In genomic region chr11:46215354-46215753, GRCm38 (mm10) we compare ENCODE assay signal across 8 mouse cellular contexts. TPM values are rescaled to one million over a fixed set of nuclear protein-coding genes. Genes with fewer than 3 reads are reported as not detected.
DNase-seq lines count a peak whose midpoint lies in the region; ATAC-seq and TF ChIP-seq lines count a peak whose summit lies in the region.

No protein-coding gene starts in this region.

- WGBS in intestine, postnatal 0 days = 11% methylated on average over 3 of the region's 3 CpGs
- 15% methylated on average over 3 of the region's 3 CpGs for whole genome bisulfite sequencing in limb, embryonic 15.5 days
- WGBS in midbrain, postnatal 0 days = 22% methylated on average over 3 of the region's 3 CpGs

- H3K4me1 ChIP-seq in cortical plate, adult 2 months (ENCODE audit: control insufficient read depth, insufficient read depth, low read length) = peaks cover 7% of the 10 kb centered on the region; the same call in 1 of the 2 replicates
- H3K4me1 ChIP-seq in intestine, postnatal 0 days (replicated peaks; ENCODE audit: control insufficient read depth, insufficient read depth, low read length) = peaks cover 11% of the 10 kb centered on the region; the same call in 1 of the 2 replicates
- H3K4me1 ChIP-seq in limb, embryonic 15.5 days = peaks cover 24% of the 10 kb centered on the region
- peaks cover 9% of the 10 kb centered on the region for H3K4me1 ChIP-seq in midbrain, postnatal 0 days (ENCODE audit: insufficient read depth, low read length)
- no peaks in the 10 kb centered on the region; the same call in 1 of the 2 replicates for H3K4me1 ChIP-seq in testis, adult 2 months (ENCODE audit: control insufficient read depth, insufficient read depth, low read length)

- H3K9ac ChIP-seq in intestine, postnatal 0 days (ENCODE audit: low read depth, low read length) = no peak overlapping the region
- H3K9ac ChIP-seq in limb, embryonic 15.5 days = no peak overlapping the region
- no peak overlapping the region for H3K9ac ChIP-seq in midbrain, postnatal 0 days (replicated peaks; ENCODE audit: low read length, poor library complexity, severe bottlenecking)

- no peak overlapping the region for H3K4me3 ChIP-seq in cortical plate, adult 2 months (ENCODE audit: insufficient read depth, low read length)
- no peak overlapping the region for H3K4me3 ChIP-seq in intestine, postnatal 0 days (ENCODE audit: low read depth, low read length)
- no peak overlapping the region for H3K4me3 ChIP-seq in limb, embryonic 15.5 days
- H3K4me3 ChIP-seq in midbrain, postnatal 0 days (ENCODE audit: low read depth, low read length) = no peak overlapping the region
- H3K4me3 ChIP-seq in testis, adult 2 months (ENCODE audit: control insufficient read depth, low read depth, low read length) = no peak overlapping the region

- no peaks in the 10 kb centered on the region for H3K9me3 ChIP-seq in intestine, postnatal 0 days (ENCODE audit: control insufficient read depth)
- no peaks in the 10 kb centered on the region for H3K9me3 ChIP-seq in limb, embryonic 15.5 days
- no peaks in the 10 kb centered on the region for H3K9me3 ChIP-seq in midbrain, postnatal 0 days (ENCODE audit: low read length)

- no peak overlapping the region for H3K27ac ChIP-seq in cortical plate, adult 2 months (ENCODE audit: insufficient read depth, low read length)
- peak overlapping the region; percentile 70; the same call in 1 of the 2 replicates for H3K27ac ChIP-seq in intestine, postnatal 0 days (ENCODE audit: low read depth, low read length)
- H3K27ac ChIP-seq in limb, embryonic 15.5 days = peak overlapping the region; percentile 90
- no peak overlapping the region for H3K27ac ChIP-seq in midbrain, postnatal 0 days (ENCODE audit: low read depth, low read length)
- H3K27ac ChIP-seq in testis, adult 2 months (ENCODE audit: control insufficient read depth, insufficient read depth, low read depth, low read length) = no peak overlapping the region

- H3K36me3 ChIP-seq in intestine, postnatal 0 days (ENCODE audit: control insufficient read depth, insufficient read depth) = no peaks in the 10 kb centered on the region
- no peaks in the 10 kb centered on the region for H3K36me3 ChIP-seq in limb, embryonic 15.5 days
- H3K36me3 ChIP-seq in midbrain, postnatal 0 days (ENCODE audit: insufficient read depth, low read length) = 0 out of 2 replicates have a peak, but pooled peaks cover 3% of the 10 kb centered on the region
- H3K36me3 ChIP-seq in testis, adult 2 months (ENCODE audit: control insufficient read depth, insufficient read depth, low read length) = no peaks in the 10 kb centered on the region

- peak; percentile 55 for ATAC-seq in activated CD4-positive, CD25-positive, alpha-beta regulatory T cell, adult 4 months
- peak; percentile 63; the same call in 1 of the 2 replicates for ATAC-seq in intestine, postnatal 0 days
- no peak for ATAC-seq in limb, embryonic 15.5 days (ENCODE audit: insufficient number of reproducible peaks, low FRiP score, low TSS enrichment, low read depth)
- peak; percentile 79 for ATAC-seq in midbrain, postnatal 0 days (ENCODE audit: low FRiP score)

- no peak for TF ChIP-seq POLR2A in cortical plate, adult 2 months (IDR thresholded peaks at IDR 0.05; ENCODE audit: extremely low read depth, insufficient read depth, low read length)
- no peak for TF ChIP-seq POLR2A in testis, adult 2 months (IDR thresholded peaks at IDR 0.05; ENCODE audit: control insufficient read depth, low read depth, low read length)

- peak; percentile 97 for TF ChIP-seq CTCF in cortical plate, adult 2 months (IDR thresholded peaks at IDR 0.05; ENCODE audit: extremely low read depth, insufficient read depth, low read length)
- TF ChIP-seq CTCF in intestine, postnatal 0 days (IDR thresholded peaks at IDR 0.05; ENCODE audit: low read depth) = peak; percentile 99
- TF ChIP-seq CTCF in midbrain, postnatal 0 days (IDR thresholded peaks at IDR 0.05) = peak; percentile 99
- peak; percentile 83; the same call in 1 of the 2 replicates for TF ChIP-seq CTCF in testis, adult 2 months (IDR thresholded peaks at IDR 0.05; ENCODE audit: control insufficient read depth, insufficient read depth, insufficient replicate concordance, low read depth, low read length)

- H3K27me3 ChIP-seq in intestine, postnatal 0 days (replicated peaks; ENCODE audit: control insufficient read depth, insufficient read depth, low read length) = no peaks in the 10 kb centered on the region
- H3K27me3 ChIP-seq in limb, embryonic 15.5 days = no peaks in the 10 kb centered on the region
- no peaks in the 10 kb centered on the region for H3K27me3 ChIP-seq in midbrain, postnatal 0 days (ENCODE audit: insufficient read depth, low read length)
- H3K27me3 ChIP-seq in testis, adult 2 months (ENCODE audit: control insufficient read depth, insufficient read depth, low read length) = no peaks in the 10 kb centered on the region

- DNase-seq in CD4-positive, CD25-positive, alpha-beta regulatory T cell, adult 2 months (ENCODE audit: low read depth, low spot score) = peak; percentile 89
- DNase-seq in heart, adult 18-20 months = peak; percentile 67 to 78
- DNase-seq in midbrain, postnatal 0 days (ENCODE audit: low spot score) = peak; percentile 94

- H3K4me2 ChIP-seq in intestine, postnatal 0 days (replicated peaks; ENCODE audit: low read depth) = peak overlapping the region; percentile 14
- no peak overlapping the region for H3K4me2 ChIP-seq in limb, embryonic 15.5 days
- no peak overlapping the region for H3K4me2 ChIP-seq in midbrain, postnatal 0 days (ENCODE audit: low read depth, low read length, poor library complexity, severe bottlenecking)

RNA-seq across cellular contexts. Expression of gene Fndc9, which starts 20.0 kb away (rescaled TPM):
- polyA plus RNA-seq in activated CD4-positive, CD25-positive, alpha-beta regulatory T cell, adult 4 months (2017; shearing (Covaris generic)) = under 1 TPM; 0.71 to 0.94 TPM
- polyA plus RNA-seq in cortical plate, adult 2 months (2012; rRNA removed) = 0.61 and 0.96 TPM in 2 replicates
- not detected for total RNA-seq in heart, adult 18-20 months (2021)
- 0.10 and 0.17 TPM in 2 replicates for polyA plus RNA-seq in intestine, postnatal 0 days (2015; fragmentation: Nextera tagmentation; extraction: Ambion mirVana)
- 2.3 and 3.4 TPM in 2 replicates for polyA plus RNA-seq in limb, embryonic 15.5 days (2015; fragmentation: Nextera tagmentation; extraction: Ambion mirVana)
- 11.8 and 12.2 TPM in 2 replicates for total RNA-seq in midbrain, postnatal 0 days (2014; rRNA removed)
- 18.9 and 20.8 TPM in 2 replicates for polyA plus RNA-seq in midbrain, postnatal 0 days (2015; fragmentation: Nextera tagmentation; extraction: Ambion mirVana)
- polyA plus RNA-seq in testis, adult 2 months (2012; rRNA removed) = 0.44 and 0.53 TPM in 2 replicates

RNA-seq across cellular contexts. Expression of gene Nipal4, which starts 49.0 kb away (rescaled TPM):
- polyA plus RNA-seq in activated CD4-positive, CD25-positive, alpha-beta regulatory T cell, adult 4 months (2017; shearing (Covaris generic)) = under 1 TPM in 1 of 2 experiments, not detected in 1; 0.41 TPM
- polyA plus RNA-seq in cortical plate, adult 2 months (2012; rRNA removed) = 4.0 and 4.9 TPM in 2 replicates
- total RNA-seq in heart, adult 18-20 months (2021) = not detected
- 2.1 and 2.9 TPM in 2 replicates for polyA plus RNA-seq in intestine, postnatal 0 days (2015; fragmentation: Nextera tagmentation; extraction: Ambion mirVana)
- 15.2 and 15.9 TPM in 2 replicates for polyA plus RNA-seq in limb, embryonic 15.5 days (2015; fragmentation: Nextera tagmentation; extraction: Ambion mirVana)
- total RNA-seq in midbrain, postnatal 0 days (2014; rRNA removed) = 0.27 and 0.33 TPM in 2 replicates
- 0.10 and 0.17 TPM in 2 replicates for polyA plus RNA-seq in midbrain, postnatal 0 days (2015; fragmentation: Nextera tagmentation; extraction: Ambion mirVana)
- 0.07 and 0.25 TPM in 2 replicates for polyA plus RNA-seq in testis, adult 2 months (2012; rRNA removed)

Comparison
In these comparisons a context has a peak if more than half of its experiments do, and no peak if none do; other contexts are left out.
1. H3K27ac ChIP-seq: peak in intestine, postnatal 0 days (single experiment) and limb, embryonic 15.5 days (single experiment); none in cortical plate, adult 2 months (single experiment), midbrain, postnatal 0 days (single experiment) and testis, adult 2 months (single experiment).
2. Peak in every context shown above with its lines, with median percentiles within 50 percentile points of each other: DNase-seq and CTCF ChIP-seq.